Mouse (Mus musculus): ENCODE measurements at regions not wholly inside any gene's neighbourhood (a gene's known extent, or its start where the extent isn't known, plus 50 kb on each side); places are given as distances from the start of the nearest gene placed in this dataset.
A peak's percentile ranks its signal among the peaks of the same experiment; 100 is the strongest.

DNA sequence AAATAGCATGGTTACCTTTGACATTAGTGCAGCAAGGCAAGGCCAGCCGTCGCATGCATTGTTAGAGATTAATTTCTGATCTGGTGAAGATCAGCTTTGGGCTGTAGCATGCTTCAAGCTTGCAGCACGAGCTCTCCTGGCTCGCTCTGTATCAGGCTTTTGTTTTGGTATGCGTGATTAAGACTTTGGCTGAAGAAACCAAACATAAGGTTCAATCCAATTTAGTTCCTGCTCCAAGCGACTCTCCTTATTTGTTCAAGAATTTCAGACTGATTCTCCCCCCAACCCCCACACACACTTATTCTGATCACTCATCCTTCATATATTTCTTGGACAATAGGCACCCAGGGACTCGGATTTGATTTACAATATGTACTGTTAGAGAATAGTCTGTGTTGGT is 118.0 kb upstream of the Gm5148 start:
- 57% methylated on average over 7 of the region's 7 CpGs for WGBS
- ATAC-seq (ENCODE audit: insufficient read depth) (no peak), DNase-seq (no peak)
- no peak overlapping the region for H3K27ac ChIP-seq (ENCODE audit: low read depth)
- H3K4me1 ChIP-seq (ENCODE audit: insufficient read depth) = 0 out of 2 replicates have a peak, but pooled peaks cover 2% of the 10 kb centered on the region
- H3K27me3 ChIP-seq (ENCODE audit: insufficient read depth, low read length) = no peaks in the 10 kb centered on the region
- no peaks in the 10 kb centered on the region for H3K36me3 ChIP-seq (ENCODE audit: insufficient read depth)
- H3K9me3 ChIP-seq (ENCODE audit: low read depth, low read length) = no peaks in the 10 kb centered on the region
- H3K4me3 ChIP-seq (ENCODE audit: low read depth, low read length) = no peak overlapping the region
- no peak for TF ChIP-seq CTCF (IDR thresholded peaks at IDR 0.05; ENCODE audit: low read depth)
- no peak overlapping the region for H3K4me2 ChIP-seq
- no peak overlapping the region for H3K9ac ChIP-seq

- Histone ChIP-seq H3K9ac (no peak overlapping the region), H3K9me3 (ENCODE audit: low read depth, low read length) (no peaks in the 10 kb centered on the region), H3K36me3 (ENCODE audit: insufficient read depth) (no peaks in the 10 kb centered on the region), H3K27me3 (ENCODE audit: insufficient read depth, low read length) (no peaks in the 10 kb centered on the region), H3K4me2 (no peak overlapping the region), H3K27ac (ENCODE audit: low read depth) (no peak overlapping the region), H3K4me3 (ENCODE audit: low read depth, low read length) (no peak overlapping the region), H3K4me1 (ENCODE audit: insufficient read depth) (0 out of 2 replicates have a peak, but pooled peaks cover 11% of the 10 kb centered on the region)
- TF ChIP-seq CTCF (IDR thresholded peaks at IDR 0.05; ENCODE audit: low read depth) = no peak
- DNase-seq = no peak
- ATAC-seq (ENCODE audit: insufficient read depth) = no peak
- 73% methylated on average over 11 of the region's 11 CpGs for WGBS
Observed at GRCm38 (mm10) chr3:37838896-37839295, 114.6 kb upstream of the Gm5148 start.

DNA sequence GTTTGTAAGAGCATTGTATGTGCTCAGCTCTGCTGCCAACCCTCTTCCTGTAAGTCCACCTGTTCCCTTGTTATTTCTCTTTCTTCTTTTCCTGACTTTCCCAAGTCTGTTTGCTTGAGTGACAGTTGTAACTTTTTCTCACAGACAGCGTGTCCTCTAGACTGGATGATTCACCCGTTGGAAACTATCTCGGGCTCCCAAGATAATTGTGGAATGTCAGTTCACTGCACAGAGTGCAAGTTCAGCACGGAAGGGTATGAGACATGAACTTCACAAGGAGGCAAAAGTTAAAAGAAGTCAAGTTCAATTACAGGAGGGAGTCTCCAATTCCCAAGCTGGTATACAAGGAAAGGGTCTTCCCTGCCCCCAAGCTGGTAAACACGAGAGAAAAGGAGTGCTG is 112.5 kb upstream of the Gm5148 start:
- no peak for ATAC-seq (ENCODE audit: insufficient read depth)
- no peak overlapping the region for H3K4me2 ChIP-seq
- no peak overlapping the region for H3K27ac ChIP-seq (ENCODE audit: low read depth)
- H3K27me3 ChIP-seq (ENCODE audit: insufficient read depth, low read length) = no peaks in the 10 kb centered on the region
- DNase-seq = no peak
- WGBS = 62% methylated on average over 5 of the region's 5 CpGs
- H3K9ac ChIP-seq = no peak overlapping the region
- no peaks in the 10 kb centered on the region for H3K9me3 ChIP-seq (ENCODE audit: low read depth, low read length)
- 0 out of 2 replicates have a peak, but pooled peaks cover 11% of the 10 kb centered on the region for H3K4me1 ChIP-seq (ENCODE audit: insufficient read depth)
- TF ChIP-seq CTCF (IDR thresholded peaks at IDR 0.05; ENCODE audit: low read depth) = no peak
- no peaks in the 10 kb centered on the region for H3K36me3 ChIP-seq (ENCODE audit: insufficient read depth)
- no peak overlapping the region for H3K4me3 ChIP-seq (ENCODE audit: low read depth, low read length)

DNA sequence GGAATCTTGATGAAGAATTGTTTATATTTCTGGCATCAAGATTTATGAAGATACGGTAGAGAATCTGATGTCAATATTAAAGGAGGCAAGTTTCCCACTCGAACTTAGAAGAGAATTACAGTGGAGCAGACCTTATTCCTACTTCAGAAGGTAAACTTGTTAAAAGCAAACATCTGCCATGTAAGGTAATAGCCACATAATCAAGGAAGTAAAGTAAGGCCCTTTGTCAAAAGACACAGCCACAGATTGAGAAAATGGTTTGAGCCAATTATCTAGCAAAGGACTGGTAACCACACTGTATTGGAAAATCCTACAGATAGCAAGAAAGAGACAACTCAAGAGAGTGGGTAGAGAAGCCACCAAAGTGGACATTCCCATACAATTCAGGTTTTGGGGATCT is 111.4 kb upstream of the Gm5148 start:
- no peak for TF ChIP-seq CTCF (IDR thresholded peaks at IDR 0.05; ENCODE audit: low read depth)
- Histone ChIP-seq H3K9me3 (ENCODE audit: low read depth, low read length) (no peaks in the 10 kb centered on the region), H3K4me3 (ENCODE audit: low read depth, low read length) (no peak overlapping the region), H3K27me3 (ENCODE audit: insufficient read depth, low read length) (no peaks in the 10 kb centered on the region), H3K9ac (no peak overlapping the region), H3K4me2 (no peak overlapping the region), H3K36me3 (ENCODE audit: insufficient read depth) (no peaks in the 10 kb centered on the region), H3K27ac (ENCODE audit: low read depth) (no peak overlapping the region), H3K4me1 (ENCODE audit: insufficient read depth) (0 out of 2 replicates have a peak, but pooled peaks cover 11% of the 10 kb centered on the region)
- no peak for ATAC-seq (ENCODE audit: insufficient read depth)
- DNase-seq = no peak
- WGBS = 70% methylated on average over 2 of the region's 2 CpGs

DNA sequence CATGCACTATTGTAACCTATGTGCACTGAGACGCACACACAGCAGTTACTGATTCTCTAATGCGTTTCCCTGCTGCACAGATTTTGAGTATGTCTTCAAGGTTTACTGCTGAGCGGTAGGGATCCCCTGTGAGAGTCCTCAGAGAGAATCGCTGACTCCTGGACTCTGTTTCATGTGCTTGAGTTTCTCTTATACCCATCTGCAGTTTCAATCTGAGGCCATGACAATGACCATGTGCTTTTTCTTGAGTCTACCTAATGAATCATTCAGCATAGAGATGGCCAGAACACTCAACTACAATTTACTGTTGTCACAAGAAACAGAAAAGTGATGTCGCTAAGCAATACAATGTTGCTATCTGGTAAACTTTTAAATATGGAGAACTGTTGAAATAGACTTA is 110.8 kb upstream of the Gm5148 start:
- Histone ChIP-seq H3K9ac (no peak overlapping the region), H3K27me3 (ENCODE audit: insufficient read depth, low read length) (no peaks in the 10 kb centered on the region), H3K4me3 (ENCODE audit: low read depth, low read length) (no peak overlapping the region), H3K4me2 (no peak overlapping the region), H3K36me3 (ENCODE audit: insufficient read depth) (no peaks in the 10 kb centered on the region), H3K4me1 (ENCODE audit: insufficient read depth) (0 out of 2 replicates have a peak, but pooled peaks cover 11% of the 10 kb centered on the region), H3K9me3 (ENCODE audit: low read depth, low read length) (no peaks in the 10 kb centered on the region), H3K27ac (ENCODE audit: low read depth) (peak overlapping the region; percentile 77; the same call in 1 of the 2 replicates)
- TF ChIP-seq CTCF (IDR thresholded peaks at IDR 0.05; ENCODE audit: low read depth) = no peak
- ATAC-seq (ENCODE audit: insufficient read depth) (no peak), DNase-seq (no peak)
- 74% methylated on average over 5 of the region's 5 CpGs for WGBS

- TF ChIP-seq CTCF (IDR thresholded peaks at IDR 0.05; ENCODE audit: low read depth) = no peak
- Histone ChIP-seq H3K4me2 (no peak overlapping the region), H3K4me3 (ENCODE audit: low read depth, low read length) (no peak overlapping the region), H3K4me1 (ENCODE audit: insufficient read depth) (0 out of 2 replicates have a peak, but pooled peaks cover 11% of the 10 kb centered on the region), H3K36me3 (ENCODE audit: insufficient read depth) (no peaks in the 10 kb centered on the region), H3K9ac (no peak overlapping the region), H3K9me3 (ENCODE audit: low read depth, low read length) (no peaks in the 10 kb centered on the region), H3K27ac (ENCODE audit: low read depth) (peak overlapping the region; percentile 77; the same call in 1 of the 2 replicates), H3K27me3 (ENCODE audit: insufficient read depth, low read length) (no peaks in the 10 kb centered on the region)
- ATAC-seq (ENCODE audit: insufficient read depth) (peak; percentile 63; the same call in 1 of the 2 replicates), DNase-seq (peak; percentile 55)
- WGBS = 24% methylated on average over 3 of the region's 3 CpGs
Observed at GRCm38 (mm10) chr3:37834626-37835025, 110.3 kb upstream of the Gm5148 start.

DNA sequence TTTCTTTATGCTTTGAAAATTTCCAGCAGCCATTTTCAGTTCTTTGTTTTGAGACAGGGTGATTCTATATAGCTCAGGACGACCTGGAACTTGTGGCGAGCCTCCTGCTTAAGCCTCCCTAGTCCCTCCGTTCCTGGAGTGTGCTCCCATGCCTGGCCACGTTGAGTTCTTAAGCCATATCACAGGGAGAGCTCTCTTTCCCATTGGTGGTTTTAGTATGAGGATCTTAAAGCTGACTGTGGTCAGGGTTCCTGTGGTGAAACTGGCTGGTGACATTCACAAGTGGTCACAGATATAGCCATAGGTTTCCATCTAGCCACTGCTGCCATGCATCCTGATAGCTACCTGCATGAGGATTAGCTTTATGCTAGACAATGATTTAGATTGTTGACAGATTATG is 109.1 kb upstream of the Gm5148 start:
- DNase-seq (no peak), ATAC-seq (ENCODE audit: insufficient read depth) (no peak)
- H3K27me3 ChIP-seq (ENCODE audit: insufficient read depth, low read length) = no peaks in the 10 kb centered on the region
- 75% methylated on average over 4 of the region's 4 CpGs for WGBS
- no peaks in the 10 kb centered on the region for H3K36me3 ChIP-seq (ENCODE audit: insufficient read depth)
- H3K4me1 ChIP-seq (ENCODE audit: insufficient read depth) = 0 out of 2 replicates have a peak, but pooled peaks cover 9% of the 10 kb centered on the region
- no peak overlapping the region for H3K4me2 ChIP-seq
- no peaks in the 10 kb centered on the region for H3K9me3 ChIP-seq (ENCODE audit: low read depth, low read length)
- no peak overlapping the region for H3K4me3 ChIP-seq (ENCODE audit: low read depth, low read length)
- H3K9ac ChIP-seq = no peak overlapping the region
- no peak for TF ChIP-seq CTCF (IDR thresholded peaks at IDR 0.05; ENCODE audit: low read depth)
- no peak overlapping the region for H3K27ac ChIP-seq (ENCODE audit: low read depth)

DNA sequence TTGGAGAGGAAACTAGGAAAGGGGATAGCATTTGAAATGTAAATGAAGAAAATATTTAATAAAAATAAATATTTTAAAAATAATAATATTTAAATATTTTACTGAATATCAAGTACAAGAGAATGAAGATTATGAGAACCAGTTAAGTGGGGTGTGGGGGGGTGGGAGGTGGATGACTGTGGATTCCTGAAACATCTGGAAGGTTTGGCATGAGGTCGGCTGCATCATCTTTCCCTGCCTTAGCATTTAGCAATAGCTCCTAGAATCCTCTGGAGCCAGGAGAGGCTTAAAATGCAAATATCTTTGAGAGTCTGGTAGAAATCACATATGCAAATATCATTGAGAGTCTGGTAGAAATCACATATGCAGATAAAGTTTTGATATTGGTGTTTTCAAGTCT is 103.3 kb upstream of the Gm5148 start:
- H3K27ac ChIP-seq (ENCODE audit: low read depth) = no peak overlapping the region
- no peak overlapping the region for H3K4me3 ChIP-seq (ENCODE audit: low read depth, low read length)
- H3K4me1 ChIP-seq (ENCODE audit: insufficient read depth) = no peaks in the 10 kb centered on the region
- no peaks in the 10 kb centered on the region for H3K27me3 ChIP-seq (ENCODE audit: insufficient read depth, low read length)
- TF ChIP-seq CTCF (IDR thresholded peaks at IDR 0.05; ENCODE audit: low read depth) = no peak
- no peaks in the 10 kb centered on the region for H3K36me3 ChIP-seq (ENCODE audit: insufficient read depth)
- WGBS = 54% methylated on average over 1 of the region's 1 CpGs
- no peak overlapping the region for H3K4me2 ChIP-seq
- no peaks in the 10 kb centered on the region for H3K9me3 ChIP-seq (ENCODE audit: low read depth, low read length)
- ATAC-seq (ENCODE audit: insufficient read depth) (no peak), DNase-seq (no peak)
- no peak overlapping the region for H3K9ac ChIP-seq
